ENCODE assay signal across 17 mouse cellular contexts in genomic region chr15:97807867-97808266, GRCm38 (mm10).
"Had no signal": no experiment of that assay in that cellular context is flagged by ENCODE, and none has a peak within 500 bp of the region (broad histone marks: within the 10 kb centered on the region; RNA-seq: fewer than 3 reads in every experiment).

No protein-coding gene starts in this region.

- H3K27ac ChIP-seq: lung, embryonic 15.5 days; macrophage; midbrain, embryonic 13.5 days; midbrain, embryonic 15.5 days; neural tube, embryonic 12.5 days had no signal

- ATAC-seq: lung, postnatal 0 days; midbrain, embryonic 13.5 days; midbrain, embryonic 15.5 days had no signal

- H3K4me2 ChIP-seq: lung, embryonic 15.5 days; midbrain, embryonic 11.5 days; midbrain, embryonic 13.5 days; midbrain, embryonic 15.5 days; neural tube, embryonic 12.5 days had no signal

- H3K9ac ChIP-seq: lung, embryonic 15.5 days; midbrain, embryonic 13.5 days; midbrain, embryonic 15.5 days; neural tube, embryonic 12.5 days had no signal

- DNase-seq: lung, adult 2 months; lung, postnatal 14 days; lung, postnatal 36 days; right cerebral cortex, postnatal 25 days; right cerebral cortex, postnatal 4 days; spleen, adult 18-20 months; thymus, adult 18-20 months; thymus, postnatal 14 days; thymus, postnatal 36 days had no signal

- H3K27me3 ChIP-seq: lung, embryonic 15.5 days; midbrain, embryonic 13.5 days; midbrain, embryonic 15.5 days; neural tube, embryonic 12.5 days had no signal

- H3K9me3 ChIP-seq: lung, embryonic 15.5 days; megakaryocyte, embryonic 14.5 days; midbrain, embryonic 13.5 days; midbrain, embryonic 15.5 days; neural tube, embryonic 12.5 days had no signal

- H3K4me3 ChIP-seq: lung, embryonic 15.5 days; megakaryocyte, embryonic 14.5 days; midbrain, embryonic 13.5 days; midbrain, embryonic 15.5 days; neural tube, embryonic 12.5 days had no signal
